Mouse (Mus musculus): ENCODE results near the gene Pisd. TPM values are rescaled to one million over a fixed set of nuclear protein-coding genes. Genes with fewer than 3 reads are reported as not detected.

The Pisd gene
- 32.6 to 36.7 TPM (median 34.4 TPM) in 4 replicates for total RNA-seq (2023; ENCODE audit: inconsistent age)

GRCm38 (mm10) chr5:32785313-32785915 is at the start of gene Pisd:
Pisd (minus strand) TSS chr5:32785646.

GRCm38 (mm10) chr5:32827009-32827408 is 41.6 kb upstream of the Pisd start, which contains the start of gene Gm20671:
Gm20671 (minus strand) TSS chr5:32827109.

Other genes starting within 250 kb of the Pisd start
- 0.90 to 2.7 TPM (median 1.9 TPM) in 4 replicates for gene Yes1, start 174.5 kb downstream of the Pisd start, total RNA-seq (2023; ENCODE audit: inconsistent age)
- not detected in 4 replicates for gene Gm20671, start 41.5 kb upstream of the Pisd start, total RNA-seq (2023; ENCODE audit: inconsistent age)
- gene Prr14l, start 68.6 kb upstream of the Pisd start, total RNA-seq (2023; ENCODE audit: inconsistent age): 57.6 to 65.2 TPM (median 60.0 TPM) in 4 replicates
- gene Depdc5, start 78.1 kb upstream of the Pisd start, total RNA-seq (2023; ENCODE audit: inconsistent age): 64.1 to 81.2 TPM (median 75.3 TPM) in 4 replicates
- 113 to 129 TPM (median 121 TPM) in 4 replicates for gene Ywhah, start 233.2 kb upstream of the Pisd start, total RNA-seq (2023; ENCODE audit: inconsistent age)